Mouse (Mus musculus): ENCODE results near the gene Aldh5a1.

Gene Aldh5a1

DNA sequence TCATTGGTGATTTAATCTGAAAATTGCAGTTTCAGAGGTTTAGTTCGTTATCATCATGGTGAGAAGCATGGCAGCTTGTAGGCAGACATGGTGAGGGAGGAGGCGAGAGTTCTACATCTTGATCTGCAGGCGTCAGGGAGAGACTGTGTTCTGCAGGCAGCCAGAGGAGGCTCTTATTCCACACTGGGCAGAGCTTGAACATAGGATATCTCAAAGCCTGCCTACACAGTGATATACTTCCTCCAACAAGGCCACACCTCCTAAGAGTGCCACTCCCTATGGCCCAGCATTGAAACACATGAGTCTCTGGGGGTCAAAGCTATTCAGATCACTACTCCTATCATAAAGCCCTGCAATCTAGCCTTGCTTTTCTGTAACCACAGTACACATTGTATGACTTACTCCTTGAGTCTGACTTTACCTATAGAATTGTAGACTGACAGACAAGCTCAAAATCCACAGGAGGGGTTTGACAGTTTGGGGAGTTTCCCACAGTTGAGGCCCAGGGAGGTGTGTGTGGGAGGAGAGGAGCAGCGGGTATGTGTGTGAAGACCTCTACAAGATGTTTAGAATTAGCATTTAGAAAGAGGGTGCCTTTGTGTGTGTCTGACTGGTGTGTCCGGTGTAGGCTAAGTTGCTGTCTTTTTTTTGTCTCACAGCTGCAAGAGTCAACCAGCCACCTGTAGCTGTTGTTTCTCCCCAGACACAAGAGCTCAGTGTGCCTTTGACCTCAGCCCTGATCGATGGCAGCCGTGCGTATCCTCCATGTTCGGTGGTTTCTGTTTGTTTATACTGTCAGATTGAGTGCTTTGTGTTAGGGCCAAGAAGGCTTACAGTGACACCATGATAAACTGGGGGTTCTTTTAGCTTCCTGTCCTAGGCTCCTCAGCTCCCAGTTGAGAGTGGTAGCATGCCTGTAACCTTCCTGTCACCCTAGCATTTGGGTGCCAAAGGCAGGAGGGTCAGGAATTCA lies 70.7 kb downstream of the Aldh5a1 start:
- no peak for DNase-seq (ENCODE audit: low spot score in 2 of 2)

DNA sequence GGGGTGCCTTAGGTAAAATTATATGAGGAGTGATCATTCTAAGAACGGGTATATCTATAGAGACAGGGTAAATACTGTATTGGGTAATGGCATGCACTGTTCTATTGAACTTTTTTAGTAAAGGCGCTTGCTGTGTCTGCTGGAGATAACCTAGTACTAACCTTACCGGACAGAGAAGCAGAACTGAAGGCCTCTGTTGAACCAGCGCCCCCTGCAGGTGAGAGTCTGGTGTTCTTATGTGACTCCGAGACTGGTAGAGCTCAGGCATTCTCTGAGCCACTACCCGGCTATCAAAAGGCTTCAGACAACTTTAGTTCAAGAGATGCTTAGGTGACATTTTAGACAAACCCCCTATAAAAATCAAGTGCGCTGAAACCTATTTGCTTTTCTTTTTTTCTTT lies 74.9 kb downstream of the Aldh5a1 start:
- DNase-seq (ENCODE audit: low spot score in 2 of 2), result peak; percentile 59 to 63

DNA sequence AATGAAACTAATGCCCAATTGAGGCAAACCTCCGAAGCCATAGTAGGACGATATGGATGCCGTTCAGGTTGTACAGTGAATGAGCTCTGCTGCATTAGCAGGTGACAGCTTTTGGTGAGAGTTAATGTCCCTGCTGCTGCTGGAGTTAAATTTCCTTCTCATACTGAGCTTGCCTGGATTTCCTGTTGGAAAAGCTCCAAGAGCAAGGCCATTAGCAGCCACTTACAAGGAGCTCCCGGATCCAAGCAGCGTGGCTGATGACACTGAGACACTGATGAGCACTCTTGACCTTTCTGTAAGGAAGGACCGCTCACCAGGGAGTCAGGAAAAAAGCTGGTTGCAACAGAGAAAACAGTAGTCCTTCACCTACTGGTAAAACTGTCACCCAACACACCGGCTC lies 75.4 kb downstream of the Aldh5a1 start:
- DNase-seq (ENCODE audit: low spot score in 2 of 2), result no peak

DNA sequence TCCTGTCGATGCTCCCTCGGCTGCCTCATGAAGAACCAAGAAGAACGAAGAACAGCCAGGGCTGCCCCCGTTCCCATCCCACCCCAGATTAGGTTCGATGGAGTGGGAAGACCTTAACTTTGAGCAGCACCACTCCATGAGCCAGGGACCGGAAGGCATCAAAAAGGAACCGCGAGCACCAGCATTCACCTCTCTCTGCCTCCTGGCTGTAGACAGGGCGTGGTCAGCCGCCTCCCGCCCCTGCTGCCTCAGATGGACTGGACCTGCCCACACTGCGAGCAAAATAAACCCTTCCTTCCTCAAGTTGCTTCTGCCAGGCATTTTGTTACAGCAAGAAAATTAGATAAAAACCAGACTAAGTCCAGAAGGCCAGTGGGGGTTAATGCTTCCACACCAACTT lies 76.4 kb downstream of the Aldh5a1 start:
- no peak for DNase-seq (ENCODE audit: low spot score in 2 of 2)

GRCm38 (mm10) chr13:24859115-24859514 lies 78.3 kb downstream of the Aldh5a1 start:
- DNase-seq (ENCODE audit: low spot score in 2 of 2), result no peak

Data from right cerebral cortex, adult 2 months (tissue).